Mouse (Mus musculus): ENCODE measurements around the gene Thumpd1. TPM values are rescaled to one million over a fixed set of nuclear protein-coding genes. Genes with fewer than 3 reads are reported as not detected.

Gene Thumpd1
- 10 to 100 TPM; 15.0 to 15.6 TPM for total RNA-seq (2021)
- polyA plus RNA-seq (2012; rRNA removed): 7.9 and 14.5 TPM in 2 replicates
- long read RNA-seq, transcript Thumpd1-201 (4 exons, 2,689 nt): major isoform, 27 of 27 reads
- long read RNA-seq, partial matches to known transcripts: 0 of 27 reads
- long read RNA-seq, other reads (novel, unspliced or antisense): 0 of 27 reads

DNA sequence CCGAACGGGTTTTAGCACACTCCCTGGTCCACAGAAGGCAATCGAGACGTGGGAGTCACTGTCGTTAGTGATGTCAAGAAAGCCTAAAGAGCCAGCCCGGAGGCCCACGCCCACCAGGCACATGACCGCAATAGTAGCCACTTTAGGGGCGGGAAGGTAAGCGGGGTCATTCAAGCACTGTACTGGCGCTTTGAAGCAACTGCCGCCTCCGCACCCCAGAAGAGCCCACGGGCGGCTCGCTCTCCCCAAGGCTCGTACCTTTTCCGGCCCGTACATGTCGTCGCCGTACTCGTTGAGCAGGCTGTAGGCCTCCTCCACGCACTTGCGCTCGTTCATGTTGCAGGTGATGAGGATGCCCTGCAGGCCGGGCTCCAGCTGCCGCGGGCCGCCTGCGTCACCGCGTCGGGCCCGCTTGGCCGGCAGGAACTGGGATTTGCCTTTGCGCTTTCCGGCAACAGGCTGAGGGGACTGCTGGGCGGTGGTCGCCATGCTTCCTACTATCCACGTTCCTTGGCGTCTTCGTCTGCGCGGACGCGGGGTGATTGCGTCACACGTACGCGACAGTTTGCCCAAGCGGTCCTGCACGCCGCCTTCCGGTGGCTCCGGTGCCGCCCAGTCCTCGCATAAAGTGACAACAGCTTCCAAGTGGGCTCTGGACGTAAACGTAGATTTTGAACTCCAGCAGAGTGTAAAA, at the start of gene Thumpd1:
Gene Thumpd1 (minus strand): TSS at position 546 of the 694 bp plus-strand sequence.
- peak; percentile 92 to 95 for DNase-seq
- H3K9ac ChIP-seq (ENCODE audit: low read depth, low read length): peak within 1 kb of the TSS; percentile 50
- under 1% methylated on average over 60 of the region's 60 CpGs for WGBS
- no peaks in the 10 kb centered on the region for H3K36me3 ChIP-seq (ENCODE audit: control insufficient read depth, insufficient read depth, low read length)
- no peaks in the 10 kb centered on the region for H3K27me3 ChIP-seq (ENCODE audit: control insufficient read depth, insufficient read depth, low read length)
- H3K4me3 ChIP-seq: peak within 1 kb of the TSS; percentile 98
- H3K4me1 ChIP-seq (ENCODE audit: control insufficient read depth, insufficient read depth, low read length): no peaks in the 10 kb centered on the region
- TF ChIP-seq EP300 (IDR thresholded peaks at IDR 0.05; ENCODE audit: insufficient read depth, low read depth, low read length): peak; percentile 48; the same call in 1 of the 2 replicates
- TF ChIP-seq POLR2A (IDR thresholded peaks at IDR 0.05; ENCODE audit: insufficient read depth, low read depth, low read length): peak; percentile 70
- peak; percentile 75 for TF ChIP-seq CTCF (IDR thresholded peaks at IDR 0.05)
- peak within 1 kb of the TSS; percentile 79 for H3K27ac ChIP-seq
- intact Hi-C loops (cut with DNase I): loop anchor here (5.0 kb wide), 2 partner anchors 72 to 382 kb away; partner anchors contain the start of genes Eri2, Rexo5 and Tmem159
- H3K79me2 ChIP-seq (replicated peaks; ENCODE audit: control insufficient read depth, insufficient read depth, low read length): no peaks in the 10 kb centered on the region

DNA sequence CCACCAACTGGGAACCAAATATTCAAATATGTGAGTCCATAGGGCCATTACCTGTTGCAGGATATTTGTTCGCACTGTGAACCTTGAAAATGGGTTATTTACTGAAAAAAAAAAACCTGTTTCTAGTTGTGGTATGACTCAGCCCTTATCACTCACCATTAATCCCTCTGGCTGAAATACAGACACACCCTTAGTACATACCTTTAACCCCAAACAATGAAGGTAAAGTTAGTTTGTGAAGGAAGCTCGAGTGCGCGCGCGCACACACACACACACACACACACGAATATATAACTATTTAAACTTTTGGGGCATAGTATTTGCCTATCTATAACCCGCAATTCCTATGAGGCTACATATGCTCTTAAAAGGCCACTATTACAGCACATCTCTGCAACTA, 49.3 kb upstream of the Thumpd1 start:
- no peak for TF ChIP-seq CTCF (IDR thresholded peaks at IDR 0.05)
- no peak for TF ChIP-seq POLR2A (IDR thresholded peaks at IDR 0.05; ENCODE audit: insufficient read depth, low read depth, low read length)
- TF ChIP-seq EP300 (IDR thresholded peaks at IDR 0.05; ENCODE audit: insufficient read depth, low read depth, low read length): no peak
- Histone ChIP-seq H3K9ac (ENCODE audit: low read depth, low read length) (no peak overlapping the region), H3K4me3 (no peak overlapping the region), H3K27ac (no peak overlapping the region), H3K79me2 (replicated peaks; ENCODE audit: control insufficient read depth, insufficient read depth, low read length) (no peaks in the 10 kb centered on the region), H3K4me1 (ENCODE audit: control insufficient read depth, insufficient read depth, low read length) (no peaks in the 10 kb centered on the region), H3K36me3 (ENCODE audit: control insufficient read depth, insufficient read depth, low read length) (no peaks in the 10 kb centered on the region), H3K27me3 (ENCODE audit: control insufficient read depth, insufficient read depth, low read length) (no peaks in the 10 kb centered on the region)
- intact Hi-C loops (cut with DNase I): no loop called here
- DNase-seq: no peak
- 87% methylated on average over 8 of the region's 8 CpGs for WGBS

DNA sequence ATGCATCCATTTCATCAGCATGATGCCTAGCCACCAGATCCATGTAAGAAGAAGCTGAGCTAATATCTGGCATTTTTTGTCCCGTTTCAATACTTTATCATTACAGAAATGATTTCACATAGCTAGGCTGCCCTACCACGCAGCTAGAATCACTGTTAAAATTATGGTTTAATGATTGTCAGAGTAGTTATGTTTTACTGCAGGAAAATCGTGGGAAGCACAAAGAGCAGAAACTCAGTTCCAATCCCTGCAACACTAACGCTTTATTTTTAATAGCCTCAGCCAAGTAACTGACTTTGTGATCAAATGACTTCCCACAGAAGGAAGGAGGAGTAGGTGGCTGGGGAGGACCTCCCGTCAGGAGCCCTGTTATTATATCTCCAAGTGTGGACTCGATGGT, 46.4 kb upstream of the Thumpd1 start:
- H3K79me2 ChIP-seq (replicated peaks; ENCODE audit: control insufficient read depth, insufficient read depth, low read length): no peaks in the 10 kb centered on the region
- no peaks in the 10 kb centered on the region for H3K4me1 ChIP-seq (ENCODE audit: control insufficient read depth, insufficient read depth, low read length)
- H3K36me3 ChIP-seq (ENCODE audit: control insufficient read depth, insufficient read depth, low read length): no peaks in the 10 kb centered on the region
- no peak overlapping the region for H3K27ac ChIP-seq
- TF ChIP-seq CTCF (IDR thresholded peaks at IDR 0.05) (no peak), EP300 (IDR thresholded peaks at IDR 0.05; ENCODE audit: insufficient read depth, low read depth, low read length) (no peak), POLR2A (IDR thresholded peaks at IDR 0.05; ENCODE audit: insufficient read depth, low read depth, low read length) (no peak)
- H3K9ac ChIP-seq (ENCODE audit: low read depth, low read length): no peak overlapping the region
- whole genome bisulfite sequencing: 76% methylated on average over 6 of the region's 6 CpGs
- no peaks in the 10 kb centered on the region for H3K27me3 ChIP-seq (ENCODE audit: control insufficient read depth, insufficient read depth, low read length)
- no peak overlapping the region for H3K4me3 ChIP-seq
- no peak for DNase-seq
- intact Hi-C loops (cut with DNase I): no loop called here

DNA sequence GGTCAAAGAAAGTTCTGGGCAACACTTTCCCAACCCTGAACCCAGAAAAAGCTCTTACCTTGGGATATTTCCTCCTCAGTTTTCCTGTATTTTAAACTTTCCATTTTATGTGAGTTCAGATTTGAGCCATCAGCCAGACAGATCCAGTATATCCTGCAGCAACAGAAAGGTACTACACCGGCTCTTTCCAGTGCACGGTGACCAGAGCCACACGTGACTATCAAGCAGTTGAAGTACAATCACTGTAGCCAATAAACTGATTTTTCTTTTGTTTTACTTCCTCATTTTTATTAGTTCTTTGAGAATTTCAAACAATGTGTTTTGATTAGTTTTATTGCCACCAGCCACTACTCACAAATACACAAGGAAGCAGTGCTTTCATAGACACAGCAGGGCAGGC, 43.8 kb upstream of the Thumpd1 start:
- Histone ChIP-seq H3K27ac (no peak overlapping the region), H3K27me3 (ENCODE audit: control insufficient read depth, insufficient read depth, low read length) (no peaks in the 10 kb centered on the region), H3K79me2 (replicated peaks; ENCODE audit: control insufficient read depth, insufficient read depth, low read length) (no peaks in the 10 kb centered on the region), H3K4me3 (no peak overlapping the region), H3K4me1 (ENCODE audit: control insufficient read depth, insufficient read depth, low read length) (no peaks in the 10 kb centered on the region), H3K9ac (ENCODE audit: low read depth, low read length) (no peak overlapping the region), H3K36me3 (ENCODE audit: control insufficient read depth, insufficient read depth, low read length) (no peaks in the 10 kb centered on the region)
- WGBS: 89% methylated on average over 3 of the region's 3 CpGs
- TF ChIP-seq POLR2A (IDR thresholded peaks at IDR 0.05; ENCODE audit: insufficient read depth, low read depth, low read length) (no peak), EP300 (IDR thresholded peaks at IDR 0.05; ENCODE audit: insufficient read depth, low read depth, low read length) (no peak), CTCF (IDR thresholded peaks at IDR 0.05) (no peak)
- intact Hi-C loops (cut with DNase I): no loop called here
- no peak for DNase-seq

DNA sequence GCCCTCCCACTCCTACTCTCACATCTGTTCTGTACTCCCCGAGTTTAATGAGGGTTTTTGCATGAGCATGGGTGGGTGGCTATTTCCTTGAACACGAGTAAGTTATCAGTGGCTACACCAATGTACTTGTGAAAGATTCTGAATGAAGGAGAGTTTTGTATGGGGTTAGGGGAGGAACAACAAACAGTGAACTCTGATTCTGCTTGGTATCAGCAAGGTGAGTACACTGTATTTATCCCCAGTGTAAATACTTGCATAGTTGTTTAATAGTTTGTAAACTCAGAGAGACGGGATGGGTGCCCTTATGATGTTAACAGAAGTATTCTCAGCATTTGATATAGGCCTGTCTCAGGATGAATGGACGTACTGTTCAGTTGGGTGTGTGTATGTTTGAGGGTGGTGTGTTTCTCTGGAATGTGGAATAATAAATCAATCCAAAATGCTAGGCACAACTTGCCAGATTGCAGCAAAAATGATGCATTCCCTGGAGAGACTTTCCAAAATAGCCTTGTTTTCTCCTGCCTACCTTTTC, 41.6 kb upstream of the Thumpd1 start:
- TF ChIP-seq POLR2A (IDR thresholded peaks at IDR 0.05; ENCODE audit: insufficient read depth, low read depth, low read length): no peak
- TF ChIP-seq CTCF (IDR thresholded peaks at IDR 0.05): no peak
- no peak for TF ChIP-seq EP300 (IDR thresholded peaks at IDR 0.05; ENCODE audit: insufficient read depth, low read depth, low read length)
- H3K27me3 ChIP-seq (ENCODE audit: control insufficient read depth, insufficient read depth, low read length): no peaks in the 10 kb centered on the region
- H3K4me3 ChIP-seq: no peak overlapping the region
- no peak overlapping the region for H3K9ac ChIP-seq (ENCODE audit: low read depth, low read length)
- 51% methylated on average over 4 of the region's 4 CpGs for WGBS
- H3K27ac ChIP-seq: no peak overlapping the region
- intact Hi-C loops (cut with DNase I): no loop called here
- no peaks in the 10 kb centered on the region for H3K79me2 ChIP-seq (replicated peaks; ENCODE audit: control insufficient read depth, insufficient read depth, low read length)
- DNase-seq: no peak
- H3K36me3 ChIP-seq (ENCODE audit: control insufficient read depth, insufficient read depth, low read length): no peaks in the 10 kb centered on the region
- no peaks in the 10 kb centered on the region for H3K4me1 ChIP-seq (ENCODE audit: control insufficient read depth, insufficient read depth, low read length)

DNA sequence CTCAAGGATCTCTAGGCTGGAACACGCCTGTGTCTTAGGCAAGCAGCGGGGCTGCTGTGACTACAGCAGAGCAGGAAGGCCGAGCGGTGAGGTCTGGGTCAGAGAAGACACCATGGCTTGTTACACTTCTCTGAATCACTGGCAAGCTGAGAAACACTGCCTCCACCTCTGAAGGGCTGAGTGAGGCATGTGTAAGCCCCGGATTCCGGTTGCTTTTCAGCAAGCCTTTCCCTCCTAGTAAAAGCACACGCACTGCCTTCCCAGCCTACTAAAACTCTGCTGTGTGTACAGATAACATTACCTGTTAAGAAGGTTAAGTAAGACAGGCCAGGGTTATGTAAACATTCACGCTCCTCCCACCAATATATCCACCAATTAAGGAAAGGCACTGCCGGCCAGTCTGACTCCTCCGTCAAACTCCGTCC, 39.9 kb upstream of the Thumpd1 start, which contains the start of gene Acsm3:
Gene Acsm3 (plus strand): TSS at position 397 of the 425 bp plus-strand sequence.
- 63% methylated on average over 11 of the region's 11 CpGs for WGBS
- H3K9ac ChIP-seq (ENCODE audit: low read depth, low read length): no peak within 1 kb of the TSS
- no peak for DNase-seq
- TF ChIP-seq EP300 (IDR thresholded peaks at IDR 0.05; ENCODE audit: insufficient read depth, low read depth, low read length) (no peak), POLR2A (IDR thresholded peaks at IDR 0.05; ENCODE audit: insufficient read depth, low read depth, low read length) (no peak), CTCF (IDR thresholded peaks at IDR 0.05) (no peak)
- H3K4me3 ChIP-seq: no peak within 1 kb of the TSS
- no peaks in the 10 kb centered on the region for H3K27me3 ChIP-seq (ENCODE audit: control insufficient read depth, insufficient read depth, low read length)
- H3K79me2 ChIP-seq (replicated peaks; ENCODE audit: control insufficient read depth, insufficient read depth, low read length): no peaks in the 10 kb centered on the region
- H3K27ac ChIP-seq: no peak within 1 kb of the TSS
- intact Hi-C loops (cut with DNase I): no loop called here
- H3K4me1 ChIP-seq (ENCODE audit: control insufficient read depth, insufficient read depth, low read length): no peaks in the 10 kb centered on the region
- no peaks in the 10 kb centered on the region for H3K36me3 ChIP-seq (ENCODE audit: control insufficient read depth, insufficient read depth, low read length)

All from heart, adult 2 months (tissue).